Mouse (Mus musculus) liver, embryonic 13.5 days (tissue): ENCODE data around the gene Hsd17b2. TPM values are rescaled to one million over a fixed set of nuclear protein-coding genes. Genes with fewer than 3 reads are reported as not detected.

ENCODE experiments used
- ATAC-seq: fragments of 200-750 bp; cut with Nextera tagmentation; 2 replicates; pipeline ENCODE4 v1.8.0; 2017; ENCODE audit warnings: low read depth, mild to moderate bottlenecking, moderate number of reproducible peaks, moderate library complexity
- DNase-seq: peaks from one replicate; pipeline ENCODE4 v3.0.0; 2022
- H3K27ac ChIP-seq: fragments of 300-500 bp; sonication (generic); 2 replicates; pipeline ENCODE4 v1.5.1; 2015; ENCODE audit warnings: moderate library complexity, mild to moderate bottlenecking, inconsistent platforms
- H3K27me3 ChIP-seq: fragments of 300-500 bp; sonication (generic); 2 replicates; pipeline ENCODE4 v1.6.1; 2015; ENCODE audit warnings: mild to moderate bottlenecking, inconsistent platforms
- H3K36me3 ChIP-seq: fragments of 300-500 bp; sonication (generic); 2 replicates; pipeline ENCODE4 v1.6.1; 2015; ENCODE audit warnings: mild to moderate bottlenecking, inconsistent platforms
- H3K4me1 ChIP-seq: fragments of 300-500 bp; sonication (generic); replicated peaks from 2 replicates; pipeline ENCODE4 v1.6.1; 2015; ENCODE audit warnings: inconsistent platforms
- H3K4me2 ChIP-seq: fragments of 300-500 bp; sonication (generic); 2 replicates; pipeline ENCODE4 v1.6.1; 2015; ENCODE audit warnings: inconsistent platforms, mild to moderate bottlenecking, moderate library complexity
- H3K4me3 ChIP-seq: fragments of 300-500 bp; sonication (generic); replicated peaks from 2 replicates; pipeline ENCODE4 v1.5.1; 2015; ENCODE audit warnings: mild to moderate bottlenecking, inconsistent platforms
- H3K9ac ChIP-seq: fragments of 300-500 bp; sonication (generic); 2 replicates; pipeline ENCODE4 v1.6.1; 2015; ENCODE audit warnings: mild to moderate bottlenecking, inconsistent platforms
- H3K9me3 ChIP-seq: fragments of 300-500 bp; sonication (generic); replicated peaks from 2 replicates; pipeline ENCODE4 v1.6.1; 2016; ENCODE audit warnings: inconsistent platforms
- WGBS: fragments of 180-500 bp; shearing (Covaris S2); methylation state at CpG from one replicate; pipeline ENCODE4 v1.1.7; 2015; ENCODE audit not compliant: insufficient replicate concordance; 5-methylcytosine and 5-hydroxymethylcytosine counted together
- polyA plus RNA-seq: library from polyadenylated mRNA; unstranded; fragments of >200 nt; fragmentation: Nextera tagmentation; extraction: Ambion mirVana; gene quantifications from 2 replicates; pipeline ENCODE4 v1.2.1, GENCODE M21; 2015

The Hsd17b2 gene
- polyA plus RNA-seq, 1 experiment from 2014 or later, result 41.4 TPM

GRCm38 (mm10) chr8:117798066-117798465 lies 96.4 kb downstream of the Hsd17b2 start:
- DNase-seq (no peak), ATAC-seq (no peak)
- Histone ChIP-seq H3K36me3 (peaks cover 71% of the 10 kb centered on the region), H3K4me2 (no peak overlapping the region), H3K27ac (no peak overlapping the region), H3K27me3 (no peaks in the 10 kb centered on the region), H3K4me3 (no peak overlapping the region), H3K9ac (no peak overlapping the region), H3K4me1 (peaks cover 39% of the 10 kb centered on the region), H3K9me3 (no peaks in the 10 kb centered on the region)
- 87% methylated on average over 2 of the region's 2 CpGs for WGBS

- under 1% methylated on average over 65 of the region's 65 CpGs for WGBS
- peak; percentile 98 for DNase-seq
- Histone ChIP-seq H3K4me2 (peak within 1 kb of the TSS; percentile 82), H3K4me1 (peaks cover 39% of the 10 kb centered on the region), H3K27ac (peak within 1 kb of the TSS; percentile 91), H3K4me3 (peak within 1 kb of the TSS; percentile 93), H3K9me3 (no peaks in the 10 kb centered on the region), H3K27me3 (0 out of 2 replicates have a peak, but pooled peaks cover 5% of the 10 kb centered on the region), H3K36me3 (peaks cover 35% of the 10 kb centered on the region), H3K9ac (peak within 1 kb of the TSS; percentile 91)
- ATAC-seq, result peak; percentile 96
These were observed 100.0 kb downstream of the Hsd17b2 start, which contains the start of gene Mphosph6 for GRCm38 (mm10) chr8:117801443-117802298. TSS of gene Mphosph6 (minus strand) at chr8:117801943.

- DNase-seq (no peak), ATAC-seq (peak; percentile 43)
- Histone ChIP-seq H3K4me1 (peaks cover 39% of the 10 kb centered on the region), H3K4me3 (peak overlapping the region; percentile 93), H3K27me3 (0 out of 2 replicates have a peak, but pooled peaks cover 5% of the 10 kb centered on the region), H3K9ac (peak overlapping the region; percentile 73), H3K27ac (peak overlapping the region; percentile 73), H3K9me3 (no peaks in the 10 kb centered on the region), H3K4me2 (peak overlapping the region; percentile 82), H3K36me3 (peaks cover 29% of the 10 kb centered on the region)
- 4% methylated on average over 11 of the region's 11 CpGs for WGBS
These were observed 100.6 kb downstream of the Hsd17b2 start for GRCm38 (mm10) chr8:117802299-117802689.

GRCm38 (mm10) chr8:117805419-117805818 lies 103.7 kb downstream of the Hsd17b2 start:
- Histone ChIP-seq H3K9me3 (no peaks in the 10 kb centered on the region), H3K9ac (no peak overlapping the region), H3K4me2 (no peak overlapping the region), H3K4me3 (no peak overlapping the region), H3K4me1 (peaks cover 18% of the 10 kb centered on the region), H3K27me3 (0 out of 2 replicates have a peak, but pooled peaks cover 5% of the 10 kb centered on the region), H3K27ac (no peak overlapping the region), H3K36me3 (no peaks in the 10 kb centered on the region)
- WGBS, result 62% methylated on average over 5 of the region's 5 CpGs
- no peak for ATAC-seq
- DNase-seq, result no peak

Other genes with a start within 250 kb of the Hsd17b2 start
- 7.3 and 7.8 TPM in 2 replicates for gene Plcg2, start 203.6 kb upstream of the Hsd17b2 start, polyA plus RNA-seq
- 1.1 and 1.5 TPM in 2 replicates for gene Sdr42e1, start 28.2 kb upstream of the Hsd17b2 start, polyA plus RNA-seq
- 44.9 and 53.7 TPM in 2 replicates for gene Mphosph6, start 100.0 kb downstream of the Hsd17b2 start, polyA plus RNA-seq